Mouse (Mus musculus): ENCODE measurements around the gene Gngt1. TPM values are rescaled to one million over a fixed set of nuclear protein-coding genes. Genes with fewer than 3 reads are reported as not detected.

The Gngt1 gene
- polyA plus RNA-seq (2014; fragmentation: Illumina TruSeq; extraction: RNeasy Lipid Tissue Mini Kit (QIAGEN cat#74804); ENCODE audit: low read depth, low replicate concordance): not detected

DNA sequence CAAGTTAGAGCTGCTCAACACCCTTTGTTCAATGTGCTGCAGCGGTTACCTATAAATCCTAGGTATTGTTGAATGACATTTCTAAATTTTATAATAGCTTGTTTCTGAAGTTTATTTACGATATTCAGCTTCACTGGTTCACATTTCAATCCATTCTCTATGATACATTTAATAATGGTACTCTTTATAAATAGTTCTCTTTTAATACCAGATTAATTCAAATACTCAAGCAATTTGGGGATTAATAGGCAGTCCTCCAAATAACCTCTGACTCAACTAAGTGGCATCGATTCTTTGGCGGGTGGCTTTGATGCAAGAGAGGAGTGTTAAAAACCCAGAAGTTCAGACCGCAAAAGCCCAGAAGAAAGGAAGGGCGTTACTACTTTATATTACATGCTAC, at the start of gene Gngt1:
Gngt1 (plus strand) TSS at position 301 of the 400 bp plus-strand sequence.

DNA sequence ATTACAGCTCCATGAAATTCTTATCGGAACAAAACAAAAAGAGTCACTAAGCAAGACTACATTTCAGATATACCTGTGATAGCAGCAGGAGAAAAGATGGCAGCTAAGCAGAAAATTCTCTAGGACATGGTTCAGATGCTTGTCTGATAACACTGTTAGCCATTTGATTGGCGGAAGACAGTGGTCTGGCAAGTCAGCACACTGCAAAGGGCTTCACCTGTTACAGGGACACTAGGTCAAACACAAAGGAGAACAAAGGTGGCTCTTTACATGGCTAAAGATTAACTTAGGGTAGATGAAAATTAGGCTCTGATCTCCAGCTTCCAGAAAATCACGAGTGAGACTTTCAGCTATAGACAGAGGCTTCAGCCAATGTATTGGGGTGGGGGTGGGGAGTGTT, 4.8 kb upstream of the Gngt1 start, which contains the start of gene Tfpi2:
Tfpi2 (minus strand) TSS at position 170 of the 400 bp plus-strand sequence.

DNA sequence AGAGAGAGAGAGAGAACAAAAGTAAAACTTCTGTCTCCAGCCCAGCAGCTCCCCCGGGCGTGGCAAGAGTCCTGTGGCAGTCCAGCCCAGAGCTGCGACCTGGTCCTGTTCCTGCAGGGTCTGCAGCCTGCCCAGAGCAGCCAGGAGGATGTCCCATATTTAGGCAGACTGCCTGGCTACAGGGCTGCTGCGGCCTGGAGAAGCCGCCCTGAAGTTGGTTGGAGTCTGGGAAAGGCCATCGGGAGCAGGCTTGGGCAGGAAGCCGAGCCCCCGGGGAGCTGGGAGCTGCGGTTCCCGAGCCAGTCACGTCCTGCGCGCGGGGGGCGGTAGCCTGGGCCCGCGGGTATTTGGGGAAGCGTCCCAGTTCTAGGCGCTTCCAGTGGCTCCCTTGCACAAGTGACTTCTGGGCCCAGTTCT, 10.3 kb downstream of the Gngt1 start, which contains the start of gene Gng11:
Gng11 (plus strand) TSS at position 15 of the 417 bp plus-strand sequence.

Other genes with a start within 250 kb of the Gngt1 start
- 0.14 TPM for gene Calcr, start 229.1 kb upstream of the Gngt1 start, polyA plus RNA-seq (2014; fragmentation: Illumina TruSeq; extraction: RNeasy Lipid Tissue Mini Kit (QIAGEN cat#74804); ENCODE audit: low read depth, low replicate concordance)
- 3.3 TPM for gene Tfpi2, start 4.9 kb upstream of the Gngt1 start, polyA plus RNA-seq (2014; fragmentation: Illumina TruSeq; extraction: RNeasy Lipid Tissue Mini Kit (QIAGEN cat#74804); ENCODE audit: low read depth, low replicate concordance)
- gene Gng11, start 10.1 kb downstream of the Gngt1 start, polyA plus RNA-seq (2014; fragmentation: Illumina TruSeq; extraction: RNeasy Lipid Tissue Mini Kit (QIAGEN cat#74804); ENCODE audit: low read depth, low replicate concordance): 30.2 TPM
- 56.7 TPM for gene Bet1, start 93.2 kb downstream of the Gngt1 start, polyA plus RNA-seq (2014; fragmentation: Illumina TruSeq; extraction: RNeasy Lipid Tissue Mini Kit (QIAGEN cat#74804); ENCODE audit: low read depth, low replicate concordance)